Mouse (Mus musculus) urinary bladder, adult 2 months (tissue): ENCODE measurements around the gene Cry1. TPM values are rescaled to one million over a fixed set of nuclear protein-coding genes. Genes with fewer than 3 reads are reported as not detected.

Experiments used
- DNase-seq: peaks from one replicate; pipeline ENCODE4 v3.0.0; 2022; ENCODE audit warnings: low spot score
- polyA plus RNA-seq: library from polyadenylated mRNA; depleted of rRNA; stranded (reverse); fragments of >200 nt; gene quantifications from 2 replicates; pipeline ENCODE4 v1.2.3, GENCODE M21; 2012; rRNA removed

Gene Cry1
- polyA plus RNA-seq, 1 experiment, result 15.5 TPM

DNA sequence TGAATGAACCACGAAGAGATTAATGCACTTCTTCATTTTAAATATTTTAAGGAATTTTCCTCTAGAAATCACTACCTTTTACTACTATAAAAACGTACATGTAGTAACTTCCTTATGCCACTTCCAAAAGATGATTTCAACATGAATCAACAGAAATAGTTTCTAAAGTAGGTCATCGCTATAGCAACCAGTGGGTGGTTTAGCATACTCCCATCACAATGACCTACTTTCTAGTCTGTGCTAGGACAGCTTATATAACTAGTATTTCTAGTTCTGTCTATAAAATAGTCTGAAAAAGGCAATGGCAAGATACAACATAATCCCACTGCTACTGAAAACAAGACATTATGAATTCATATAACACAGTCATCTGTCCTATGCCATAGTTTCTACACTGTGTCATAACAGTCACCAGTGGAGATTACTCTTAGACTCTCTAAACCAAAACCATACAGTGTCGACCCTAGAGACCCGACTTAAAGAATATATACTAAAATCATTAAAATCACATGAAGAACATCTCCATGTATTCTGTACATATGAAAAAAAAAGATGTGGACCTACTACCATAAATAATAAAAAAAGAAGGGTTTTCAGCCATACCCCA is 23.0 kb downstream of the Cry1 start:
- DNase-seq, result no peak

DNA sequence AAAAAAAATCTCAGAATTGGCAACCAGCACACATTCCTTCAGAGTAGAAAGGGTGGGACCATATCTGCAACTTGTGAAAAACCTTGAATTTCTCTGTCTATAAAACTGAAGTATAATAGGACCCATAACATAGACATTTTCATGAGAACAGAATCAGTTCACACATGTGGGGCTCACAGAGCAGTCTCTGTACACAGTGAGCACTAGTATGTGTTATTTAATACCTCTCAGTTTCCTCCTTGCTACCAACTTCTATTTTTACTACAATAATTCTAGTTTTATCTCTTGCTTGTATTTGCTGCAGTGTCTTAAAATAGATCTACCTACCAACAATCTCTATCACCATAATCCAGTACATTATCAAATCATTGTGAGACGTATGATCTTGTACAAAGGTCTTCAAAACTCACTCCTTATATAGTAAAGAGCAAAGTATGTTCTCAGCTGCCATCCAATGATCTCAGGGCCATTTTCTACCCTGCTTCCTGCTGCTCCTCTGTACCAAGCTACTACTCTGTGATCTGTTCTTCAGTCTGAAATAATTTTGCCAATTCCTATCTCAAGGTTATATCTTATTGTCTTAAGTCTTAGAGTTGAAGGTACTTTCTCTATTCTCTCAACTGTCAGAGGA is 24.8 kb downstream of the Cry1 start:
- no peak for DNase-seq

GRCm38 (mm10) chr10:85157451-85157850 is 27.4 kb downstream of the Cry1 start:
- DNase-seq, result no peak

GRCm38 (mm10) chr10:85154195-85154594 is 30.7 kb downstream of the Cry1 start:
- DNase-seq, result peak; percentile 32

- no peak for DNase-seq
Observed at GRCm38 (mm10) chr10:85149226-85149625, 35.6 kb downstream of the Cry1 start.

- DNase-seq, result no peak
Observed at GRCm38 (mm10) chr10:85146282-85146681, 38.6 kb downstream of the Cry1 start.

- DNase-seq, result no peak
Observed at GRCm38 (mm10) chr10:85141465-85141864, 43.4 kb downstream of the Cry1 start.

- no peak for DNase-seq
Observed at GRCm38 (mm10) chr10:85136573-85136972, 48.3 kb downstream of the Cry1 start.

DNA sequence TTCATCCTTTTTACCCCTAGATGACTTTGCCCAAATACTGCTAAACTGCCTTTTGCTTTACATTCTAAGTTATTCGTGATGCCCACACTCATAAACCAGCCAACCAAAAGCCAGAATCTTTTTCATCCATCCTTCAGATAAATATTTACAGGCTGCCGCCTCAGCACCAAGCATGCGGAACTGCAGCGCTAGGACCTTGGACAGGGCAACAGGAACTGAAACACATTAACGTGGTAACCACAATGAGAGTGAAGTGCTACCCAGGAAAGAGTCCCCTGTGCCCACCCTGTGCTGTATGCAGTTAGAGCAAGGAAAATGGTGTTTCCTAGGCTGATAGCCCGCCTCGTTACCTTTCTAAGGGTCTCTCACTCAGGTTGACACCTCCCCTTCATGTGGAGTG is 56.4 kb downstream of the Cry1 start:
- DNase-seq, result no peak

DNA sequence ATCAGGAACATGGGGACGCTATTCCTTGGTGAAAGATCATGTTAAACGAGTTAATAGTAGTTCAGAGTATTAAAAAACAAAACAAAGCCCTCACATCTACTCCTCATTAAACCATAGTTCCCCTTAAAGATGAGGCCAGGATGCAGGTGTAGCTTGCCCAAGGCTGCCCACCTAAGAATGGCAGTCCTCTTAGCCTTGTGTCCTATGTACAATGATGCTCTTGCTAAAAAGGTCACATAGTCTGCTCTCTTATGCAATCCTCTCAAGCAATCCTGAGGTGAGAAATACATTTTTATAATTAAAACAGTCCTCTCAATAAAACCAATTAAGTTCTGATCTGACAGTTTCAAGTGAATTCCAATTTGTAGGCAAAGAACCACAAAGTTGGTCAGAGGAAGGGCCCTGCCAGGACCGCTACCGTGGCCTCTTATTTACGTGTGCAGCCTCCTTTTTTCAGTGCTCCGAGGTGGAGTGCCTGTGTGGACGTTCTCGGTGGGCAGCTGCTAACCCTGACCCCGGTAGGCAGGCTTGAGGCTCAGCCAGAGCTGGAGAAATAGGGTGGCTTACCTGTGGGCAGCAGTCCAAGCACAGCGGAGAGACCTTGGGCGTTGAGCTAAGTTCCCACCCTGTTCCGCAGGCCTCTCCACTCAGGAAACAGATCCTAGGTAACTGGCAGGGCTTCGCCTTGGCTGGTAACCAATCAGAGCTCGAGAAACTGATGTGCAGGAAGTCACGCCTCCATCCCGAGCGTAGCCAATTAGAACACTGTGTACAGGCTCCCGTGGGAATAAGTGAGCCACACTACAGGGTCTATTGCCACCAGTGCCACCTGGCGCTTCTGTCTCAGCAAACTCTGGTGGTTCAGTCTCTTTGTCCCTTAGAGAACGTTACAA is 57.2 kb downstream of the Cry1 start, which contains the start of gene Mterf2:
Gene Mterf2 (minus strand): TSS at position 633 of the 893 bp plus-strand sequence.
- DNase-seq, result peak; percentile 62

DNA sequence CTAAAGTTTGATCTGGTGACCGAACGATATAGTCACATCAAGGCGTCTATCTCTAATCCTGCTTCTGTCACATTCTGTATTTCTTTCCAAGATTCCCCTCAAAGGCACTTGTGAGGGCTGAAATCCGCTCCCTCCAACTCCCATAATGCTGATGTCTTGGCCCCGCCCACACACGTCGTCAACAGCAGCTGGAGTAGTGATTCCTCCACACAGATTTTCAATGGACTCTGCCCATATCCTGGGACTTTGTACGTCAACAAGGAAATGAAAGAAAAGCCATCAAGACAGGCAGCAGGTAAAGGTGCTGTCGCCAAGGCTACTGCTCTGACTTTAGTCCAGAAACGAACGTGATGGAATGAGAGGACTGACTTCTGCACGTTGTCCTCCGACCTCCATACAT is 59.7 kb downstream of the Cry1 start:
- DNase-seq, result no peak

- no peak for DNase-seq
Observed at GRCm38 (mm10) chr10:85114409-85114808, 70.5 kb downstream of the Cry1 start.

GRCm38 (mm10) chr10:85103085-85103885 is 81.6 kb downstream of the Cry1 start:
- DNase-seq, result peak; percentile 27

DNA sequence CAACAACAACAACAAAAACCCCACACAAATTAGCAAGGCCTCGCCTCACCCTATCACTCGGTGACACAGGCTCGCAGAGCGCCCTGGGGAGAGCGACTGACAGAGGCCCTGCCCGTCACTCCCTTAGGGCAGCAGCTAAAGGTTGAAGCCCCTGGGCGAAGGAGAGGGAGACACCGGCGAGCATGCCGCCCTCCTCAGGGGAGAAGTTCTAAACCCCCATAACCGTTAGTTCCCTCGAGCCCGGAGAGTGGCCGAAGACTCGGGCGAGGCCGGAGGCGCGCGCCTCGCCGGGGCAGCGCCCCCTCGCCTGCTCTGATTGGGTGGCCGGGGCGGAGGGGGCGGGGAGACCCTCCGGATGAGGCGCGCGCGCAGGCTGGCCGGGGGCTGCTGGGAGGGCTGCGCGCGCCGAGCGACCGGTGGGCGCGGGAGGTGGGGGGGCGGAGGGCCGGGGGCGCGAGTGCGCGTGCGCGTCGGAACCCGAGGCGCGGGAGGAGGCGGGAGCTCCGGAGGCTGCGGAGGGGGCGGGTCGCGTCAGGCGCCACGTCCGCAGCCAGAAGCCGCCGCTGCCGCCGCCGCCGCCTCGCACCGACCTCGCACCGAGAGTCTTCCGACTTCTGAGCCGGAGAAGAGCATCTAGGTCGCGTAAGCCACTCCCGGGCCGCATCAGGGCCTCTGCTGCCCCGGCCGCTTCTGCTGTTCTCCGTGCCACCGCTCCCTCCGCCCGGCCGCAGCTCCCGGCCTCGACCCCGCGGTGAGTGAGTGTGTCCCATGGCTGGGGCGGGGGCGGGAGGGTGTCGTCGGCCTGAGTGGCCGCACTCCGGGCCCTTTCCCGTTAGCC is 82.4 kb downstream of the Cry1 start, which contains the start of the genes Fhl4 and Tmem263:
Gene Fhl4 (minus strand): TSS at position 249 of the 838 bp plus-strand sequence.
Gene Tmem263 (plus strand): TSS at position 381 of the 838 bp plus-strand sequence.
- DNase-seq, result peak; percentile 76

GRCm38 (mm10) chr10:85101841-85102240 is 83.0 kb downstream of the Cry1 start:
- DNase-seq, result no peak

Other genes with a start within 250 kb of the Cry1 start
- 0.63 and 0.87 TPM in 2 replicates for gene Fhl4, start 82.6 kb downstream of the Cry1 start, polyA plus RNA-seq
- gene Tmem263, start 82.4 kb downstream of the Cry1 start, polyA plus RNA-seq, result 12.3 and 14.2 TPM in 2 replicates
- 7.7 and 9.1 TPM in 2 replicates for gene Mterf2, start 57.0 kb downstream of the Cry1 start, polyA plus RNA-seq
- gene Btbd11, start 201.8 kb upstream of the Cry1 start, polyA plus RNA-seq, result 9.8 and 10.6 TPM in 2 replicates